ENCODE assay signal across 8 mouse cellular contexts in genomic region chr7:70369731-70370551, GRCm38 (mm10). TPM values are rescaled to one million over a fixed set of nuclear protein-coding genes. Genes with fewer than 3 reads are reported as not detected.
DNase-seq lines count a peak whose midpoint lies in the region; ATAC-seq and TF ChIP-seq lines count a peak whose summit lies in the region.

No protein-coding gene starts in this region.

- ATAC-seq in heart, embryonic 14.5 days (ENCODE audit: insufficient number of reproducible peaks, insufficient read depth, low FRiP score, low read depth), result no peak
- peak; percentile 9; the same call in 1 of the 2 replicates for ATAC-seq in kidney, postnatal 0 days (replicated peaks; ENCODE audit: low FRiP score, low read depth)
- ATAC-seq in midbrain, embryonic 12.5 days (ENCODE audit: low FRiP score, low read depth), result peak; percentile 38
- ATAC-seq in granulocyte monocyte progenitor cell, adult 5-6 weeks (replicated peaks; ENCODE audit: poor library complexity, severe bottlenecking), result no peak

- TF ChIP-seq CTCF in kidney, postnatal 0 days (IDR thresholded peaks at IDR 0.05; ENCODE audit: low read depth), result no peak

- H3K9ac ChIP-seq in heart, embryonic 14.5 days (ENCODE audit: low read length), result peak overlapping the region; percentile 35; the same call in 1 of the 2 replicates
- peak overlapping the region; percentile 90 for H3K9ac ChIP-seq in kidney, postnatal 0 days (ENCODE audit: low read depth, low read length)
- H3K9ac ChIP-seq in midbrain, embryonic 12.5 days (replicated peaks), result peak overlapping the region; percentile 66

- peak overlapping the region; percentile 14 to 38 for H3K4me3 ChIP-seq in heart, embryonic 14.5 days (ENCODE audit: control insufficient read depth in 1 of 2, insufficient read depth in 1 of 2, low read depth in 1 of 2, low read length in 2 of 2)
- peak overlapping the region; percentile 67 for H3K4me3 ChIP-seq in kidney, postnatal 0 days (replicated peaks; ENCODE audit: low read depth, low read length)
- H3K4me3 ChIP-seq in midbrain, embryonic 12.5 days, result peak overlapping the region; percentile 38

- DNase-seq in urinary bladder, adult 2 months (ENCODE audit: low spot score), result peak; percentile 38
- no peak for DNase-seq in urinary bladder, postnatal 10 days (ENCODE audit: low spot score)
- DNase-seq in kidney, postnatal 0 days (ENCODE audit: low spot score), result peak; percentile 53
- no peak for DNase-seq in spleen, postnatal 14 days (ENCODE audit: low spot score in 2 of 2)
- no peak for DNase-seq in cerebellum, adult 9-10 months

- peaks cover 3 to 5% of the 10 kb centered on the region in 2 experiments; a peak in 3 of 4 replicates for H3K4me1 ChIP-seq in heart, embryonic 14.5 days (ENCODE audit: control insufficient read depth in 2 of 2, insufficient read depth in 2 of 2, low read length in 2 of 2)
- peaks cover 15% of the 10 kb centered on the region for H3K4me1 ChIP-seq in kidney, postnatal 0 days (replicated peaks; ENCODE audit: insufficient read depth, low read length)
- peaks cover 27% of the 10 kb centered on the region for H3K4me1 ChIP-seq in midbrain, embryonic 12.5 days

- peak overlapping the region; percentile 62 for H3K4me2 ChIP-seq in heart, embryonic 14.5 days (ENCODE audit: low read length)
- peak overlapping the region; percentile 82 for H3K4me2 ChIP-seq in kidney, postnatal 0 days (ENCODE audit: low read length)
- H3K4me2 ChIP-seq in midbrain, embryonic 12.5 days (replicated peaks), result peak overlapping the region; percentile 60

- under 1% methylated on average over 47 of the region's 47 CpGs for WGBS in heart, embryonic 14.5 days
- WGBS in kidney, postnatal 0 days, result 2% methylated on average over 47 of the region's 47 CpGs
- under 1% methylated on average over 47 of the region's 47 CpGs for WGBS in midbrain, embryonic 12.5 days

- no peak overlapping the region for H3K27ac ChIP-seq in heart, embryonic 14.5 days (replicated peaks in 1 of 2; ENCODE audit: control insufficient read depth in 1 of 2, insufficient read depth in 1 of 2, low read depth in 2 of 2, low read length in 2 of 2)
- peak overlapping the region; percentile 97 for H3K27ac ChIP-seq in kidney, postnatal 0 days
- H3K27ac ChIP-seq in midbrain, embryonic 12.5 days (replicated peaks), result peak overlapping the region; percentile 87

- H3K9me3 ChIP-seq in heart, embryonic 14.5 days (ENCODE audit: control insufficient read depth, low read length), result no peaks in the 10 kb centered on the region
- no peaks in the 10 kb centered on the region for H3K9me3 ChIP-seq in kidney, postnatal 0 days (replicated peaks; ENCODE audit: low read length)
- no peaks in the 10 kb centered on the region for H3K9me3 ChIP-seq in midbrain, embryonic 12.5 days

- no peaks in the 10 kb centered on the region for H3K36me3 ChIP-seq in heart, embryonic 14.5 days (ENCODE audit: control insufficient read depth, insufficient read depth, low read length)
- no peaks in the 10 kb centered on the region for H3K36me3 ChIP-seq in kidney, postnatal 0 days (ENCODE audit: insufficient read depth, low read length)
- H3K36me3 ChIP-seq in midbrain, embryonic 12.5 days, result no peaks in the 10 kb centered on the region

- peaks cover 65% of the 10 kb centered on the region for H3K27me3 ChIP-seq in heart, embryonic 14.5 days (ENCODE audit: control insufficient read depth, insufficient read depth, low read length)
- H3K27me3 ChIP-seq in kidney, postnatal 0 days (ENCODE audit: insufficient read depth, low read length), result no peaks in the 10 kb centered on the region
- H3K27me3 ChIP-seq in midbrain, embryonic 12.5 days, result peaks cover 65% of the 10 kb centered on the region

RNA-seq across cellular contexts. Expression of gene Nr2f2, which starts 3.4 kb away (rescaled TPM):
- 118 and 128 TPM in 2 replicates for polyA plus RNA-seq in urinary bladder, adult 2 months (2012; rRNA removed)
- 28.3 and 32.5 TPM in 2 replicates for polyA plus RNA-seq in heart, embryonic 14.5 days (2014; fragmentation: Nextera tagmentation; extraction: Ambion mirVana)
- 190 and 203 TPM in 2 replicates for polyA plus RNA-seq in kidney, postnatal 0 days (2015; fragmentation: Nextera tagmentation; extraction: Ambion mirVana)
- 105 and 143 TPM in 2 replicates for polyA plus RNA-seq in midbrain, embryonic 12.5 days (2016; fragmentation: Nextera tagmentation; extraction: Ambion mirVana)
- not detected in 2 replicates for total RNA-seq in granulocyte monocyte progenitor cell, adult 5-6 weeks (2014; fragmentation: Nextera tagmentation)
- total RNA-seq in granulocyte monocyte progenitor cell, adult 5-6 weeks (2017), result not detected in 2 replicates

Comparison
In these comparisons a context has a peak if more than half of its experiments do, and no peak if none do; other contexts are left out.
1. DNase-seq: peak in urinary bladder, adult 2 months (single experiment) and kidney, postnatal 0 days (single experiment); none in urinary bladder, postnatal 10 days (single experiment), spleen, postnatal 14 days (0 of 2) and cerebellum, adult 9-10 months (single experiment).
2. ATAC-seq: peak in kidney, postnatal 0 days (single experiment) and midbrain, embryonic 12.5 days (single experiment); none in heart, embryonic 14.5 days (single experiment) and granulocyte monocyte progenitor cell, adult 5-6 weeks (single experiment).
3. H3K27ac ChIP-seq: peak in kidney, postnatal 0 days (single experiment) and midbrain, embryonic 12.5 days (single experiment); none in heart, embryonic 14.5 days (0 of 2).
4. H3K9ac ChIP-seq: peak in every context shown above with its lines; median percentile 90 in kidney, postnatal 0 days; 66 in midbrain, embryonic 12.5 days; 35 in heart, embryonic 14.5 days.
5. Peak in every context shown above with its lines, with median percentiles within 50 percentile points of each other: H3K4me2 ChIP-seq and H3K4me3 ChIP-seq.